Mouse (Mus musculus) erythroblast, embryonic 14.5 days (primary cell): ENCODE data around the gene Prr15l. TPM values are rescaled to one million over a fixed set of nuclear protein-coding genes. Genes with fewer than 3 reads are reported as not detected.

Source experiments
- H3K27me3 ChIP-seq: 2 replicates; pipeline ENCODE4 v1.6.1; 2012; ENCODE audit warnings: inconsistent platforms; ENCODE audit not compliant: control insufficient read depth
- H3K36me3 ChIP-seq: 2 replicates; pipeline ENCODE4 v1.6.1; 2012; ENCODE audit warnings: mild to moderate bottlenecking, inconsistent platforms; ENCODE audit not compliant: control insufficient read depth
- H3K4me1 ChIP-seq: 2 replicates; pipeline ENCODE4 v1.6.1; 2012; ENCODE audit warnings: inconsistent platforms; ENCODE audit not compliant: control insufficient read depth
- H3K4me3 ChIP-seq: replicated peaks from 2 replicates; pipeline ENCODE3; 2012; ENCODE audit warnings: moderate library complexity, mild to moderate bottlenecking, inconsistent platforms
- H3K9me3 ChIP-seq: 2 replicates; pipeline ENCODE4 v1.6.1; 2012; ENCODE audit warnings: low read length, inconsistent platforms, mixed read lengths; ENCODE audit not compliant: control insufficient read depth
- GATA1 ChIP-seq: IDR thresholded peaks from 2 replicates; pipeline ENCODE4 v1.6.1; 2012; ENCODE audit warnings: low read length, inconsistent platforms, mixed read lengths
- TAL1 ChIP-seq: IDR thresholded peaks from 3 replicates; pipeline ENCODE4 v1.6.1; 2012; ENCODE audit warnings: low read length, inconsistent platforms, mixed read lengths
- polyA plus RNA-seq: library from polyadenylated mRNA; stranded (reverse); fragments of >175 nt; gene quantifications from 2 replicates; pipeline ENCODE4 v1.2.3, GENCODE M21; 2012

Gene Prr15l
- 0.95 and 3.0 TPM in 2 replicates for polyA plus RNA-seq

DNA sequence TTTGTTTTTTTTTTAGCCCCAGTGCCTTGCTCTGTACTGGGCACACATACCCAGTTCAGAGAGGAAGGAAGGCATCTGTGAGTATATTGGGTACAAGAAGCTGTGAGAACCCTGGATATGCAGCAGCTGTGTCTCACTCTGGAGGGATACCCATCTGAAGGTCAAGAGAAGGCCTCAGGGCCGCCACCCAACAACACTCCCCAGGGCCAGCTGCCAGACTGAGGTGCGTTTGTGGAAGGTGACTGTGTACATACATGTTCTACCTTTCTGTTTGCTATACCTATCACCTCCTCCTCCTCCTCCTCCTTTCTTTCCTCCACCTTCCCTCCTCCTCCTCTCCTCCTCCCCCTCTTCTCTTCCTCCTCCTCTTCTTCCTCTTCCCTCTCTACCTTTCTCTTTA is at the start of gene Prr15l:
Gene Prr15l (plus strand): TSS at position 17 of the 400 bp plus-strand sequence.
- Histone ChIP-seq H3K4me1 (peaks cover 95% of the 10 kb centered on the region), H3K36me3 (peaks cover 8% of the 10 kb centered on the region), H3K4me3 (no peak within 1 kb of the TSS), H3K9me3 (no peaks in the 10 kb centered on the region), H3K27me3 (peaks cover 8% of the 10 kb centered on the region)
- no peak for TF ChIP-seq GATA1
- TF ChIP-seq TAL1 = no peak

- TF ChIP-seq TAL1 (no peak), GATA1 (no peak)
- Histone ChIP-seq H3K9me3 (no peaks in the 10 kb centered on the region), H3K27me3 (peaks cover 68% of the 10 kb centered on the region), H3K4me1 (peaks cover 2% of the 10 kb centered on the region; the same call in 1 of the 2 replicates), H3K4me3 (no peak overlapping the region), H3K36me3 (no peaks in the 10 kb centered on the region)
Measured at GRCm38 (mm10) chr11:96878715-96879114, 49.2 kb upstream of the Prr15l start.

DNA sequence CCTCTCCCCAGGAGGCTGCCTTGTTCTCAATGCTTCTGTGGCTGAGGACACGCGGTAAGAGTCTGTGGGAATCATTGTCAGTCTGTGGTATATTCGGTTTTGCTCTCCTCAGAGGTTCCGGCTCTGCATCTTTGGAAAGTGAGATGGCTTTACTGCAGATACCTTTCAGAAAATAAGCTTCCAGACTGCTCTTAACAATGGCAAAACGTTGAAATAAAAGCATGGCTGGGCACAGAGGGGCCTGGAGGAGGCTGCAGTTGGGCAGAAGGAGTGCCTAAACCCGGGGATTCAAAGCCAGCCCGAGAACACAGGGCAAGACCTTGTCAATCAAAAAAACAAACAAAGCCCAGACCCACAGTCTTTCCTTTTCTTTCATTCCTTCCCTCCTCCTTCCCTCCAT is 48.5 kb upstream of the Prr15l start:
- Histone ChIP-seq H3K27me3 (peaks cover 64% of the 10 kb centered on the region), H3K4me3 (no peak overlapping the region), H3K4me1 (peaks cover 2% of the 10 kb centered on the region; the same call in 1 of the 2 replicates), H3K9me3 (no peaks in the 10 kb centered on the region), H3K36me3 (no peaks in the 10 kb centered on the region)
- TF ChIP-seq GATA1 = no peak
- TF ChIP-seq TAL1 = no peak

- H3K36me3 ChIP-seq = no peaks in the 10 kb centered on the region
- H3K4me3 ChIP-seq = no peak overlapping the region
- no peaks in the 10 kb centered on the region for H3K9me3 ChIP-seq
- peaks cover 55% of the 10 kb centered on the region for H3K27me3 ChIP-seq
- TF ChIP-seq GATA1 (no peak), TAL1 (no peak)
- peaks cover 2% of the 10 kb centered on the region; the same call in 1 of the 2 replicates for H3K4me1 ChIP-seq
Measured at GRCm38 (mm10) chr11:96880296-96880695, 47.6 kb upstream of the Prr15l start.

- no peaks in the 10 kb centered on the region for H3K9me3 ChIP-seq
- H3K4me3 ChIP-seq = no peak overlapping the region
- no peaks in the 10 kb centered on the region for H3K36me3 ChIP-seq
- no peaks in the 10 kb centered on the region for H3K4me1 ChIP-seq
- TF ChIP-seq TAL1 (no peak), GATA1 (no peak)
- H3K27me3 ChIP-seq = peaks cover 3% of the 10 kb centered on the region
Measured at GRCm38 (mm10) chr11:96885901-96886340, 42.0 kb upstream of the Prr15l start.

GRCm38 (mm10) chr11:96886942-96887546 is 40.9 kb upstream of the Prr15l start:
- Histone ChIP-seq H3K4me1 (no peaks in the 10 kb centered on the region), H3K36me3 (no peaks in the 10 kb centered on the region), H3K4me3 (no peak overlapping the region), H3K9me3 (no peaks in the 10 kb centered on the region), H3K27me3 (peaks cover 3% of the 10 kb centered on the region)
- TF ChIP-seq TAL1 = no peak
- no peak for TF ChIP-seq GATA1

- no peaks in the 10 kb centered on the region for H3K9me3 ChIP-seq
- H3K27me3 ChIP-seq = no peaks in the 10 kb centered on the region
- TF ChIP-seq GATA1 (no peak), TAL1 (no peak)
Measured at GRCm38 (mm10) chr11:96891784-96892527, 35.9 kb upstream of the Prr15l start.

GRCm38 (mm10) chr11:96893203-96893842 is 34.6 kb upstream of the Prr15l start:
- TF ChIP-seq TAL1 = no peak
- TF ChIP-seq GATA1 = no peak
- Histone ChIP-seq H3K9me3 (no peaks in the 10 kb centered on the region), H3K27me3 (no peaks in the 10 kb centered on the region), H3K4me1 (no peaks in the 10 kb centered on the region), H3K4me3 (no peak overlapping the region), H3K36me3 (no peaks in the 10 kb centered on the region)

More at GRCm38 (mm10) chr11:96891784-96892527, 35.9 kb upstream of the Prr15l start:
- Histone ChIP-seq H3K4me3 (no peak overlapping the region), H3K36me3 (no peaks in the 10 kb centered on the region), H3K4me1 (no peaks in the 10 kb centered on the region)

DNA sequence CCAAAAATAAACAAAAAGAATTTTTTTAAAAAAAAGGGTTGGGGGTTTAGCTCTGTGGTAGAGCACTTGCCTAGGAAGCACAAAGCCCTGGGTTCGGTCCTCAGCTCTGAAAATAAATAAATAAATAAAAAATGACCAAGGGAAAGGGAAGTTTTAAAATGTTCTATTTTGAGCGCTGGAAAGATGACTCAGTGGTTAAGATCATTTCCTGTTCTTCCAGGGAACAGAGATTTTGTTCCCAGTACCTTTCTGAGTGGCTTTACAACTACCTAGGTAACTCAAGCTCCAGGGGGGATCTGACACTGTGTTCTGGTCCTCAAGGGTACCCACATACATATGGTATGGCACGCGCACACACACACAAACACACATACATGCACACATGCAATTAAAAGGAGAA is 32.0 kb upstream of the Prr15l start:
- H3K4me1 ChIP-seq = peaks cover 13% of the 10 kb centered on the region
- no peaks in the 10 kb centered on the region for H3K27me3 ChIP-seq
- no peak overlapping the region for H3K4me3 ChIP-seq
- H3K9me3 ChIP-seq = no peaks in the 10 kb centered on the region
- no peaks in the 10 kb centered on the region for H3K36me3 ChIP-seq
- TF ChIP-seq GATA1 = no peak
- no peak for TF ChIP-seq TAL1
